Mouse (Mus musculus) CH12.LX (cell line): ENCODE data around the gene Zc3h7b. TPM values are rescaled to one million over a fixed set of nuclear protein-coding genes. Genes with fewer than 3 reads are reported as not detected.
A peak's percentile ranks its signal among the peaks of the same experiment; 100 is the strongest.
"Not testable (repeated sequence)": the region's sequence is repeated elsewhere in the genome, so short reads cannot be mapped to it uniquely, and the experiment has no call there.

Source experiments
- DNase-seq: peaks from one replicate; pipeline ENCODE4 v3.0.0-alpha.2; 2013; ENCODE audit errors: extremely low read depth
- H3K27ac ChIP-seq: 2 replicates; pipeline ENCODE4 v1.5.1; 2012; ENCODE audit warnings: low read depth, mild to moderate bottlenecking, control low read depth, moderate library complexity; ENCODE audit not compliant: insufficient read depth
- H3K27me3 ChIP-seq: replicated peaks from 2 replicates; pipeline ENCODE3; 2012; ENCODE audit warnings: inconsistent platforms
- H3K36me3 ChIP-seq, 2 experiments: replicated peaks in 1 of 2; 2 replicates each; pipeline versions ENCODE3 to v1.6.1; 2012; ENCODE audit warnings: inconsistent platforms in 1 of 2, low read length in 1 of 2, mild to moderate bottlenecking in 1 of 2, mixed read lengths in 1 of 2, moderate library complexity in 1 of 2; ENCODE audit not compliant: control insufficient read depth in 1 of 2, insufficient read depth in 1 of 2
- H3K4me1 ChIP-seq, 2 experiments: 2 replicates each; pipeline ENCODE4 v1.6.1; 2012; ENCODE audit warnings: inconsistent platforms in 1 of 2, moderate library complexity in 1 of 2; ENCODE audit not compliant: insufficient read depth in 2 of 2, control insufficient read depth in 1 of 2
- H3K4me2 ChIP-seq: 2 replicates; pipeline ENCODE4 v1.6.1; 2012; ENCODE audit warnings: low read depth, mild to moderate bottlenecking, control low read depth; ENCODE audit not compliant: poor library complexity, insufficient read depth, severe bottlenecking
- H3K4me3 ChIP-seq, 3 experiments: fragments of 150-350 bp in 1 of 3; sonication (generic) in 1 of 3; replicated peaks in 1 of 3; 2 replicates each; pipeline versions ENCODE3 to v1.5.1; 2011 to 2012; ENCODE audit warnings: low read depth in 2 of 3, low read length in 2 of 3, mild to moderate bottlenecking in 2 of 3, moderate library complexity in 2 of 3, control low read depth in 1 of 3, improper control_type of control experiment in 1 of 3, inconsistent platforms in 1 of 3, mixed read lengths in 1 of 3; ENCODE audit not compliant: poor library complexity in 1 of 3
- H3K79me2 ChIP-seq: replicated peaks from 2 replicates; pipeline ENCODE4 v1.6.1; 2012; ENCODE audit warnings: mild to moderate bottlenecking, moderate library complexity; ENCODE audit not compliant: control insufficient read depth, poor library complexity, insufficient read depth, severe bottlenecking; ENCODE audit errors: extremely low read depth
- H3K9ac ChIP-seq: 2 replicates; pipeline ENCODE4 v1.6.1; 2012; ENCODE audit warnings: low read depth, mild to moderate bottlenecking, control low read depth, moderate library complexity; ENCODE audit not compliant: insufficient read depth
- H3K9me3 ChIP-seq: replicated peaks from 2 replicates; pipeline ENCODE3; 2012; ENCODE audit warnings: low read length, inconsistent platforms, mixed read lengths
- CTCF ChIP-seq, 2 experiments: IDR thresholded peaks in 1 of 2; conservative IDR thresholded peaks in 1 of 2; 2 replicates each; pipeline ENCODE4 v1.5.1; 2011 to 2012; ENCODE audit warnings: low read depth in 2 of 2, low read length in 2 of 2, improper control_type of control experiment in 1 of 2, inconsistent platforms in 1 of 2, mild to moderate bottlenecking in 1 of 2, moderate library complexity in 1 of 2
- JUN ChIP-seq: IDR thresholded peaks from 2 replicates; pipeline ENCODE4 v1.6.1; 2011; ENCODE audit warnings: low read depth, mild to moderate bottlenecking, low read length, improper control_type of control experiment, moderate library complexity; ENCODE audit not compliant: insufficient read depth
- MAFK ChIP-seq: IDR thresholded peaks from 2 replicates; pipeline ENCODE4 v1.6.1; 2011; ENCODE audit warnings: low read length, improper control_type of control experiment; ENCODE audit not compliant: insufficient replicate concordance
- MAX ChIP-seq: IDR thresholded peaks from 2 replicates; pipeline ENCODE4 v1.6.1; 2011; ENCODE audit warnings: low read length, improper control_type of control experiment
- POLR2A ChIP-seq: IDR thresholded peaks from 2 replicates; pipeline ENCODE4 v1.6.1; 2011; ENCODE audit warnings: low read depth, mild to moderate bottlenecking, improper control_type of control experiment, low read length
- USF1 ChIP-seq: IDR thresholded peaks from 2 replicates; pipeline ENCODE4 v1.6.1; 2014; ENCODE audit warnings: low read depth, mild to moderate bottlenecking, inconsistent platforms, low read length, improper control_type of control experiment
- ZC3H11A ChIP-seq: IDR thresholded peaks from 2 replicates; pipeline ENCODE4 v1.6.1; 2012; ENCODE audit warnings: low read depth, mild to moderate bottlenecking, inconsistent platforms, low read length, improper control_type of control experiment
- ZMIZ1 ChIP-seq: IDR thresholded peaks from 2 replicates; pipeline ENCODE4 v1.6.1; 2012; ENCODE audit warnings: low read depth, mild to moderate bottlenecking, inconsistent platforms, low read length, improper control_type of control experiment
- ZNF384 ChIP-seq: IDR thresholded peaks from 2 replicates; pipeline ENCODE4 v1.6.1; 2012; ENCODE audit warnings: low read depth, low read length, improper control_type of control experiment, inconsistent platforms
- dilution Hi-C: fragments of 300-500 bp; cut with MboI; formaldehyde crosslinking; loops from 2 replicates; pipeline ENCODE4 v1.14.3; 2020; ENCODE audit warnings: low sequenced_read_pairs; ENCODE audit not compliant: extremely low pct_unique_long_range_greater_than_20kb, extremely low pct_ligation_motif_present
- in situ Hi-C: fragments of 300-500 bp; cut with MboI; formaldehyde crosslinking; loops from 3 replicates; pipeline ENCODE4 v1.14.3; 2019; ENCODE audit warnings: low sequenced_read_pairs, low pct_ligation_motif_present, low pct_unique_long_range_greater_than_20kb, mixed read lengths
- polyA plus RNA-seq: library from polyadenylated mRNA; unstranded; fragments of >175 nt; gene quantifications from 2 replicates; pipeline ENCODE4 v1.2.1, GENCODE M21; 2012; ENCODE audit warnings: low read depth; ENCODE audit not compliant: insufficient read length
- total RNA-seq, 2 experiments: library from RNA; depleted of rRNA; stranded (reverse); fragments of 300-350 nt in 1 of 2; fragments of >200 nt in 1 of 2; gene quantifications; 2 replicates each; pipeline ENCODE4 v1.2.3; 2012 to 2014

The Zc3h7b gene
- total and polyA plus RNA-seq, 3 experiments: 8.4 to 43.1 (median 19.7) TPM

- H3K4me1 ChIP-seq, H3K79me2 ChIP-seq, H3K27me3 ChIP-seq, H3K4me3 ChIP-seq, H3K27ac ChIP-seq, DNase-seq, H3K9ac ChIP-seq, dilution Hi-C loops, H3K4me2 ChIP-seq, H3K9me3 ChIP-seq: not testable (repeated sequence)
- TF ChIP-seq CTCF (conservative IDR thresholded peaks at IDR 0.05 in 1 of 2, IDR thresholded peaks at IDR 0.05 in 1 of 2; ENCODE audit: low read depth in 2 of 2, low read length in 2 of 2): peak in 1 of 2 experiments; percentile 23; a peak in 1 of 4 replicates
- in situ Hi-C loops: loop anchor here (25.0 kb wide), 1 partner anchor 211 kb away; no protein-coding TSS in a partner anchor
- H3K36me3 ChIP-seq: peaks cover 36 to 44% of the 10 kb centered on the region in 2 experiments
These were observed 43.5 kb upstream of the Zc3h7b start for GRCm38 (mm10) chr15:81701350-81701749.

GRCm38 (mm10) chr15:81702306-81703093 lies 42.4 kb upstream of the Zc3h7b start:
- dilution Hi-C loops: no loop called here
- DNase-seq: no peak
- H3K4me1 ChIP-seq: peaks cover 1% of the 10 kb centered on the region in 2 experiments; a peak in 2 of 4 replicates
- peak; percentile 39; the same call in 1 of the 2 replicates for TF ChIP-seq ZMIZ1
- TF ChIP-seq USF1: no peak
- H3K9ac ChIP-seq: no peak overlapping the region
- H3K79me2 ChIP-seq: no peaks in the 10 kb centered on the region
- H3K36me3 ChIP-seq: peaks cover 44 to 53% of the 10 kb centered on the region in 2 experiments
- in situ Hi-C loops: loop anchor here (25.0 kb wide), 1 partner anchor 210 kb away; no protein-coding TSS in a partner anchor
- H3K4me2 ChIP-seq: no peak overlapping the region
- H3K9me3 ChIP-seq: no peaks in the 10 kb centered on the region
- H3K27me3 ChIP-seq: no peaks in the 10 kb centered on the region
- no peak overlapping the region for H3K4me3 ChIP-seq
- H3K27ac ChIP-seq: no peak overlapping the region

GRCm38 (mm10) chr15:81703094-81703489 lies 41.8 kb upstream of the Zc3h7b start:
- Histone ChIP-seq H3K9me3 (no peaks in the 10 kb centered on the region), H3K27ac (no peak overlapping the region), H3K4me3 (no peak overlapping the region)
- dilution Hi-C loops: no loop called here
- TF ChIP-seq MAFK (no peak), MAX (no peak), ZC3H11A (no peak), JUN (no peak), ZNF384 (no peak), POLR2A (0 out of 2 replicates have a peak, but pooled peaks have one; percentile 12)
- TF ChIP-seq, all 38 proteins: peak for 1
- no peak overlapping the region for H3K9ac ChIP-seq
- H3K36me3 ChIP-seq: peaks cover 44 to 59% of the 10 kb centered on the region in 2 experiments
- no peak for DNase-seq
- H3K79me2 ChIP-seq: no peaks in the 10 kb centered on the region
- H3K27me3 ChIP-seq: no peaks in the 10 kb centered on the region
- in situ Hi-C loops: loop anchor here (25.0 kb wide), 1 partner anchor 209 kb away; no protein-coding TSS in a partner anchor
- no peak overlapping the region for H3K4me2 ChIP-seq
- no peaks in the 10 kb centered on the region for H3K4me1 ChIP-seq
